Mouse (Mus musculus): ENCODE measurements at regions not wholly inside any gene's neighbourhood (a gene's known extent, or its start where the extent isn't known, plus 50 kb on each side); places are given as distances from the start of the nearest gene placed in this dataset.

DNA sequence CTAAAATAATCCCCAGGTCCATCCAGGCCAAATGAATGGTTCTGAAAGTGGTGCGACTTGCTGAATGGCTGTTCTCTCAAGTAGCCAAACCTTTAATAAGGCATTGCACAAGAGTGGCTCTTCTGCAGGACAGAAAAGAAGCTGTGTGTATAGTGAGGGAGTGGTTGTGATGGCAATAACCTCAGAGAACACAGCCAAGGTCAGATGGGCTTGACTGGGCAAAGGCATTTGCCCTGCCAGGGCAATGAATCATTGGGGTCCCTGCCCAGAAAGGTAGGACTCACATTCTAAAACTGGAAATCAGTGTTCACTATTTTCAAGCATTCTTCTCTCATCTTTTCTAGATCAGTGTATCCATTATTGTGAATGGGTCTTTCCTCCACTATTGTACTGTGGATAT, 295.4 kb upstream of the Usp25 start:
- no peak for DNase-seq

DNA sequence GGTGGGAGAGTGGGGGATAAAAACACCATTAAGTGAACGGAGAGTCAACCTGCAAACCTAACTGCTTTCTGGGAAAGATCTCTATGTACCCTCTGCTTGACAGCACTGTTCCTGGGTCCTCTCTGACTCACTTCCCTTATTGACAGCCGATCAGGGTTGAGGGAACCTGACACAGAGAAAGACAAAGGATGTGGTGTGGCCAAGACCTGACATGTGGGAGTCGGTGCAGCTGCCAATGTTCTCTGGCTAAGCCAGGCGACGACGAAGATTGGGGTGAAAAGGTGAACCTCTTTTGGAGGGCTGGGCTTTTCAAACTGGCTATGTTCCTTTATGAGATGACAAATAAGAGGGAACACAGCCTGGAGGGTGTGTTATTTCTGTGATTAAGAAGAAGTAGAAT, 318.6 kb upstream of the Usp25 start:
- no peak for DNase-seq

DNA sequence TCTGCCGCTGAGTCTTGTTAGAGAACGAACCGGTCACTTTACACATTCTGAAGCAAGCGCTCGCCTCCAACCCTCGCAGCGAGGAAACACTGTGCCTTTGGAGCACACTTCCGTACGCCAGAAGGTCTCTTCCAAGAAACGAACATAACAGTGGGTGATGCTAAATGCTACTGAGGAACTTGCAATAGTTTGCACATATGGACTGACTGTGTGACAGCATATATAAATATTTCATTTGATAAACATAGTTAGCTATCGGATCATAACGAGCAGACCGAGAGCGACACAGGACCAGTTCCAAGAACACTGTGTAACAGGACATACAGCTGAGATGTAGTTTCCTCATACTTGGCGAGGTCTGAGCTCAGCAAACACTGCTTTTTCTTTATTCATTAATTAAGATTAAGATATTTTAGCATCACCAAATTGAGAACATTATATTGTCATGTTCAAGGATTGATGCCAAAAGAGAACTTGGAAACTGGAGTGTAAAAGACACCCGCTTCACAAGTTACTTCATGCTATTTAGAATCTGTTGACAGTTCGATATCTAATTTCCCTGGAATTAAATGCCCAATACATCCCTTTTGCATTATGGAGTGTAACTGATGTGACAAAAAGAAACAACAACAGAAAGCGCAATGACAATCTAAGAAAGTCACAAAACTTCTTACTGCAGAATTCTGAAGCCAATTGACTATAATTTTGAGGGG, 314.3 kb upstream of the Nrip1 start:
- peak; percentile 29 to 37 for DNase-seq

DNA sequence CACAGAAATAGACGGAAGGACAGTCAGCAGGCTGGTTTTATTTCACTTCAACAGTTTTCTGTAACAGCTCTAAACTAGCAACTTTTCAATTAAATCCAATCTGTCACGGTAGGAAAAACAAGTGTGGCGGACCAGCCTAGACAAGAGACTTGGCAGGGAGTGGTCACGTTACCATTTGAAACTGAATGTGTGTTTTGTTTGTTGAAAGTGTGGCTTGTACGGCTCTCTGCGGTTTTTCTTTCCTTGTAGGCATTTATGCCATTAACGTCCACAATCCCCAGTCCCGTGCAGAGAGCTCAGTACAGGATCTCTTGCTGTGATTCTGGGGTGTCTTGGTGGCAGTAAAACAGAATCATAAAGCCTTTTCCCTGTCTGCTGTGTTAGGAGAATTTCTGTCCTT, 311.9 kb upstream of the Nrip1 start:
- no peak for DNase-seq

DNA sequence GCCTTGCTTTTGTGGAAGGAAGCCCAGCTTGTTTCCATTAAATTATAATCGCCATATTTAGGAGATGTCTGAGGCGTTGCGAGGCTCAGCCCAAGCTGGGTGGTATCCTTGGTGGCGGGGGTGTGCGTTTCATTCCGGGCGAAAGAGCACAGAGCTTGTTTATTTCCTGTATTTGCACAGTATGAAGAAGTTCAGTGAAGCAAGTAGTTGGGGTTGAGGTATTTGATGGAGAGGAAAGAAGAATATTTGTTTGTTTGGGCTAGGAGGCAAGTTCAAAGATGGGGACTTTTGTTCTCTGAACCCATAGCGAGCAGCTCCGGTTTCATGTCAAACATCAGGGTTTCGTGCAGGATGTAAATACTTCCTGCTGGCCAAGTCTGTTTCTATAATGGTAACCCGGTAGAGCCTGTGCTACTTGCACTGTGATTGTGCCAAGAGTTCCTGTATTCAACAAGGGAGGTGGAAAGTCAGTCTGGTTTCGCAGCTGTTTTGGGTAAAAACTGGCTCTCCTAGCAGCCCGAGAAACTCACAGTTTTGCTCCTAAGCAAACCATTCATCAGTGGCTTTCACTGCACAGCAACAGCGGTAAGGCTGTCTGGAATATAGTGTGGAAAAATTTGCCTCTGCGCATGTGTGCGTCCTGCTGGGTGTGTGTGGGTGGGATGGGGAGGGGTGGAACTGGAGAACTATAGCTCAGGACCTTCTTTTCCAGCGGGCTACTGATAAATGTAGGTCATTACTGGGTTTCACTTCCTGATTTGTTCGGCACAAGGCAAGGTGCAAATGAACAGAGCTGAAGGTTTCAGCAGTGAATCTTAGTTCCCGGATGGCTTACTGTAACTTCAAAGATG, 306.7 kb upstream of the Nrip1 start:
- peak; percentile 17 to 21 for DNase-seq

DNA sequence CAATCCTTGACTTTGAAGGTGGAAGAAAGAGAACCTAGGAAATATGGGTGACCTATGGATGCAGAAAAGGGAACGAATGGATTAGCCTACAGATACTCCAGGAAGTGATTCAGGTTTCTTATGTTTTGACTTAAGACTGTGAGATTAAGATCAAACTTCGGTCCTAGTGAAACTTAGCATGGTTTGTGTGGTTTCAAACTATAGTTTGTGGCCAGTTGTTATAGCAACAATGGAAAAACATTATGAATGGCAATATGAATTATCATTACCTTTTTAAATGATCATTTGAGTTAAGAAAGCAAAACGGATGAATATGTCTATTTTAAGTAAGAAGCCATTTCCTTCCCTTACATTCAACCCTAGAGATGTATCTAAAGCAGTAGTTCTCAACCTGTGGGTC, 305.3 kb upstream of the Nrip1 start:
- no peak for DNase-seq

DNA sequence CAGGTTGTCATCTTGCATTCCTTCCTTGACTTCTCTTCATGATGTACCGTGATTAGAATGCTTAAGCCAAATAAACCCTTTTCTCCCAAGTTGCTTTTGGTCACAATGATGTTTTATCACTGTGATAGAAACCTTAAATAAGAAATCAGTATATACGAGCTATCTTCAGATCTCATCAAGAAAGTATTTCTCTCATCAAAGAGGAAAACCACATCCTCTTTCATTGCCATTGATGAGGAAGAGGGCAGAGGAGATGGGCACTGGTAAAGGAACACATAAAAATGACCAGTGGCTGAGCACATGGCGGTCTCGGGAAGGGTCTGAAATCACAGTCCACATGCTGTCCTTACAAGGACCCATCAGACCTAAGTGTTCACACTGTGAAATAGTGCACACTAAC, 296.2 kb upstream of the Nrip1 start:
- no peak for DNase-seq

DNA sequence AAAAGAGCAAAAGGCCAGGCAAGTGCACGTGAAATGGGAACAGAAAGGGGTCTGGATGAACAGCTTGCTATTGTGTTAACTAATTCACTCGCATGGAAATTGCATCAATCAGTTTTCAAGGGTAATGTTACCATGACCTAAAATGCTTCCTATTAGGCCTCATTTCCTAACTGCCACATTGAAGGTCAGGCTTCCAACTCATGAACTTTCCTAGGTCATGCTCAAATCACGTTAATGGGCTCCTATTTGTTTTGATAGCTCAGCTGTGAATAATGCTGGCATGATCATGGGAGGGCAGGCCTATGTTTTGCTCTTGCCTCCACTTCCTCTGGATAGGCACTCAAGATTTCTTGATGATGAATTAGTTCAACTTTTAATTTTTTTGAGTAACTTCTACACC, 293.4 kb upstream of the Nrip1 start:
- DNase-seq: no peak

DNA sequence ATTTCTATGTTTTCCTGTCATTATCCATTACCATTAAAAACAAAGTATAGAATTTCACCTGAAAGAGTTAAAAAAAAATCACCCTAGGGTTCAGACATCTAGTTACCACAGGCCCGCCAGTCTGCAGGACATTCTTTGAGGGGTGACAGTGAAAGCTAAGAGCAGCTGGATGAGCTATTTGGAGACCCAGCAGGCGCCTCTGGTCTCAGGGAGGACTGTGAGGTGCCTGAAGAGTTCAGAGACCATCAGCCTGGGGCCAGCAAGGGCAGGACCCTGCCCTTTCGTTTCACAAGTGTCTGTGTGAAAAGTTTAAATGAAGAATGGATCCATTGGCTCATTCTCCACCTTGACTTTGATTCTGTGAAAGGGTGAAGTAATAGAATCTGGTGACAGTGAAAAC, 281.5 kb upstream of the Nrip1 start:
- DNase-seq: no peak

DNA sequence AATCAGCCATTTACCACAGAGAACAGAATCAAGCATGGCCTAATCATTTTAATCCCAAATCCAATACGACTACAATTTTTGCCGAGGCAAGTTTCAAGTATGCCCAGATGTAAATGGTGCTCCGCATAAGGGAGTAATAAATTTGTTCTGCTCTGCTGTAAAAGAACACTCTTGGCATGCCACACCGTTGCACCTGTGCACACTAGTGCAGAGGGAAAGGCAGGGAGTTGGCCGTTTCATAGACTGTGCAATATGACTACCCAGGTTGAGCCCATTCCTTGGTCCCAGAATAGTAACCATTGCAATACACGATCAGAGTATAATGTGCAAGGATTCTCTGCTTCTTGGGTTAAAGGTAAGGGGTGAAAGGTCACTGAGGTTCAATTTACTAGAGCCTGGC, 270.7 kb upstream of the Nrip1 start:
- no peak for DNase-seq

DNA sequence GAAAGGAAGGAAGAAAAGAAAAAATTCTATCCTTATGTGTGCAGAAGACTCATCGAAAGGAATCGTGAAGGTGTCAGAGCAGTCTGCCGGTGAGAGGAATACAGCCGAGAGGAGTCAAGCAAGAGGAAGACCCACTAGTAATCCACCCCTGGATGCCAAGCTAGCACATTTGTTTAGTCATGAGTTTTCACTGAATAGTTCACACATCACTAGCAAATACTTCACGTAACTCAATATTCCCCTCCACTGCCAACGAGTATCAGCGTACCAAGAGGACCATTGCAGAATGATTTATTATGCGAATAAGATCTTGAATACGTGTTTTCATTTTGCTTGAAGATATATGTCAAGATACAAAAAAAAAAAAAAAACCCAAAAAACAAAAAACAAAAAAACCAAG, 270.2 kb upstream of the Nrip1 start:
- no peak for DNase-seq

DNA sequence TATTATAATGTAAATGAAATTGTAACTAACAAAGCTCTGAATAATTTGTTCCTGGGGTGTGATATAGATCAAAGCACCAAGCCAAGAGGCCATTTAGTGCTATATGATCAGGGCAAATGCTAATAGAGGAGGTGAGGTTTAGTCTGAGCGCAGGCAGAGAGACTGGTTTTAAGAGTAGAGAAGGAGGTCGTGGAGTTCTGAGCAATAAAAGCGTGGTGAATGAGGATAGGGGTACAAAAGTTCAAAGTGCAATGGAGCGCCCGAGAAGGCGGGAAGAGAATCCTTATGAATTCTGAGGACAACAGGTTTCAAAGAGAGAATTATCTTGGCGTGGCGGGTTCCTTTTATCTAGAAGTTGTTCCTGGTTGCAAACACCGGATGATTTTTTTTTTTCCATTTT, 261.5 kb upstream of the Nrip1 start:
- DNase-seq: no peak

DNA sequence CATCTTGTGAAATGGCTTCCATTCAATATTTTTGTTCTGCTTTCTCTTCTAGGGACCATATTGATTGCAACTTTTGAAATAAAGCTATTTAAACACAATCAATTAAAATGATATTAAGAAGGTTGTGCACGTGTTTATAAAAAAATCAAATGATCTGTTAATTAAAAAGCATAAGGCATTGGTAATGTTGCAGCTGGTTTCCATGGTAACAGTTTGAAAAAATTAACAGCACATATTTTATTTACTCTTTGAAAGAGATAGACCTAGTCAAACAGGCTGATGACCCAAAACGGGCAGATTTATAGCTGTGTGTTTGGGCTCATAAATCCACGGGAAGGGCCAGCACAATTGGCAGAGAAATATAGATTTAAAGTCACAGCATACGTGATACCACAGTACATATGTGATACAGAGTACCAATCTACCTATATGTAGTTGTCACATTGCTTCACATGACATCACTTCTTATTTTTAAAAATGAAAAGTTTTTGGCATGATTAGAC, 260.6 kb upstream of the Nrip1 start:
- no peak for DNase-seq

DNA sequence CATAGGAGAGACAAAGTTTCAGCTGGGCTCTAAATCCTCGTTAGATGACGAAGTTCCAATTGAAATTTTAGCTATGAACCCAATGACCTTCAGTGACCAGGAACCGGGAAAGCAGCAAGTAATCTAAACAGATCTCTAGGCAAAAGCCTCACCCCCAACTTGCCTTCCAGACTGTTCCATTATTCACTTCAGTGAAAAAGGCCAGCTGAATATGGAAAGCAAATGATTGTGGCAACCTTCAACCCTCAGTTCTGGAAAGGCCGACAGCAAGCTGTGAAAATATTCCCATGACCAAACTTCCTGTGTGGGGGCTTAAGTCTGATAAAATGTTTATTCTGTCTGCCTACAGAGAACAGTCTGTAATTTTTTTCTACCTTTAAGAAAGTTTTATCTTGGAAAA, 252.5 kb upstream of the Nrip1 start:
- no peak for DNase-seq

DNA sequence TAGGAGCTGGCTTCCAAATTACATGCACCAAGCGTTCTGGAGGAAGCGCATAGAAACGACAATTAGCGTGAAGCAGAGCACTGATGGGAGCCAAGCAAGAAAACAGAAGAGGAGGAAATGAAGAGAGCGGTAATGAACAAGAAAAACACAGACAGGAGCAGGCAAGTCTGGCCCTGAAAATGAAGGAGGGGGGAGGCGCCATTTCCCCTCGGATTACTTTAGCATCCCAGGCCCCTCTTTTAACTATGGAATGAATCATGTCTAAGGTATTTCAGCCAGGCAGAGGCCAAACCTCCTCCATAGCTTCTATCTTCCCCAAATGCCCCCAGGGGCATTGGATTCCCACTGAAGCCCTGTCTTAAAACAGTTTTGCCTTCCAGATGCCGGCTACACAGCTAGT, 248.1 kb upstream of the Nrip1 start:
- DNase-seq: no peak

DNA sequence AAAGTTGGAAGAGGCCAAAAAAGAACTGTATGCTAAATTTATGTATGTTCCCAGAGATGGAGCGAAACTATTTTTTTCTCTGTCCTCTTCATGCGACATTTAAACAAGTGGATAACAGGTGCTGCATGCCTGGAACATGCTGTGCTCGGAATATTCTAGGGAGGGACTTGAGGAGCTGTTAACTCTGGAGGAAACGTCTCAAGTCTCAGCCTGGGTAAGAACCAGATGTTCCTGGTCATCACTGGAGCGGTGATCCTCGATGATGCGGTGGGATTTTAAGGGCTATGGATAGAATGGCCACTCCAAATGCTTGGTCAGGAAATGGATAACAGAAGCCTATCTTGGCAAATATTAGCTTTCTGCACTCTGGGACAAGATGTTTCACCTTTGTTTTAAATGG, 244.7 kb upstream of the Nrip1 start:
- no peak for DNase-seq

DNA sequence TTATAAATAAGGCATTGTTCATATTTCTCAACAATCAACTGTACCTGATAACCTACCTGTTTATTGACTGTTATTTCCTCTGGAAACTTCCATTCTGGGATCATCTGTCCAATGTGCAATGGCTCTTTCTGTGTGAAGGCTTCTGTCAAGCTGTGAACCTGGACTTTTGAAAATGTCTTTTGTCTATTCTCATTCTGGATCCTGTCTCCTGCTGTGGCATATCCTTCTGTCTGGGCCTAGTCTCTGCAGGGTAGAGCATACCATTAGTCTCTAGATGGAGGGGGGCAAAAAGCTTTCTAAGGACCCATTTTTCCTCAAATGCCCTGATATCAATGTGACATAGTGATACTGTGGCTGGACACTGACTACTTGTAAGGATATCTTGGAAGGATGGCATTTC, 237.4 kb upstream of the Nrip1 start:
- no peak for DNase-seq

DNA sequence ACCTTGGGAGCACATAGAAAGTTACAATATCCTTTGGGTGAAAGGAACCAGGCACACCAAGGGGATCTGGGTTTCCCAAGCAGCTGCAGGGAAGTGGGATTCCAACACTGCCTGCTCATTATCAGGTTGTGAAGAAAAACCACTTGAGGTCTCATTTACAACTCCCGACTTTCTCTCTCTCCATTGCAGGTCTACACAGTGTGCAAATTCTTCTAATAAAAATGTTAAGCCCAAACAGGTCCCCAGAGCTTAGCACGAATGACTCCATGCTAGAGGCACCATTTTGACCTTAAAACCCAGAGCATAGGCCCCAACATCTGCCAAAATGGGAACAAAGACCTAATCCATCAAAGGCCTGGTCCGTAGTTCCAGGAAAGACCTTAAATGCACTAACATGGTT, 231.3 kb upstream of the Nrip1 start:
- no peak for DNase-seq

DNA sequence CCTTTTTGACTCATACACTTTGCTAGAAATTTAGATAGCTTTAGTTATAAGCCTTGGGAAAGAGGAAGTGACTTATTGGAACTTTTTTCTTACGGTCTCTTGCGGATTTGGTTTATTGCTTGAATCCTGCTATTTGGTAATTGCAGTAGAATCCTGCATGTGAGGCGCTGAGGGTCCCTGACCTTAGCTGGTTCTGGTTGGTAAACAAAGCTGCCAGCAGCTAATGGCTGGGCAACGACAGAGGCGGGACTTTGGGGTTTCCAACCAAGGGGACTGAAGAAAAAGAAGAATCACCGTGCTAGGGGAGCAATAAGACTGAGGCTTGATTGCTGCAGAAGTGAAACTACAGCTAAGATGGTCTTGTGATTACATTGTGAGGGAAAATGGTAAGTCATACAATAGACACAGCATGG, 230.2 kb upstream of the Nrip1 start:
- no peak for DNase-seq

DNA sequence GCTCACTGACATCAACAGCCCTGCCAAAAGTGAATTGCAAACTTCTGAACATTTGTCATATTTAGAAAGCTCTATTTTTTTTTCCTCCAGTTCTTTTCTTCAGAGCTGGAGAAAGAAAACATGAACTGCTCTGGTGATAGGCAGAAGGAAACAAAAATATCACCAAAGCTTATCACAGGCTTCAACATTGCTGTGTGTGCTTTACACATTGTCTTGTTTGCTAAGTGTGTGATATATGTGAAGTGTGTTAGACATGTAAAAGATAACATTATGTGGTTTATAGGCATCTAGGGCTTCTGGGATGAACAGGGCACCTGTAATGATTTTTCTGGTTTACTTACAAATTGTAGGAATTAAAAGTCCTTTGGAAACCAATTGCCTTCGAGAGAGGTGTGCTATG, 229.8 kb upstream of the Nrip1 start:
- DNase-seq: no peak

DNA sequence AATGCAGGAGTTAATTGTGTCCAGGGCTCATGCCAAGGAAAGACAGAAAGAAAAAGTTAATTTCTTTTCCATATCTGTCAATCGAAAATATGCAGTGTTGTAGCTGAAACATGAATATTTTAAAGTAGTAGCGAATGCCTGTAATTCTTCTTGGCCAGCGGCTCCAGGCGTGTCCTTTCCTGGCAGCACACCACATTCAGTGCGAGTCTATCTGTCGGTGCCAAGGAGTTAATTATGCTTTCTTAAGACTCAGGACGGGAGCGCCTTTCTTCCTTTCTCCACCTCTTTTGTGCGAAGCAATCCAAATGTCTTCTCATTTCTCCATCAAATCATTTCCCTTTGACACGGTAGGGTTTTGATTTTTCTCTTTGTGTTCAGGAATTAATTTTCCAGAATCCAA, 226.5 kb upstream of the Nrip1 start:
- no peak for DNase-seq

DNA sequence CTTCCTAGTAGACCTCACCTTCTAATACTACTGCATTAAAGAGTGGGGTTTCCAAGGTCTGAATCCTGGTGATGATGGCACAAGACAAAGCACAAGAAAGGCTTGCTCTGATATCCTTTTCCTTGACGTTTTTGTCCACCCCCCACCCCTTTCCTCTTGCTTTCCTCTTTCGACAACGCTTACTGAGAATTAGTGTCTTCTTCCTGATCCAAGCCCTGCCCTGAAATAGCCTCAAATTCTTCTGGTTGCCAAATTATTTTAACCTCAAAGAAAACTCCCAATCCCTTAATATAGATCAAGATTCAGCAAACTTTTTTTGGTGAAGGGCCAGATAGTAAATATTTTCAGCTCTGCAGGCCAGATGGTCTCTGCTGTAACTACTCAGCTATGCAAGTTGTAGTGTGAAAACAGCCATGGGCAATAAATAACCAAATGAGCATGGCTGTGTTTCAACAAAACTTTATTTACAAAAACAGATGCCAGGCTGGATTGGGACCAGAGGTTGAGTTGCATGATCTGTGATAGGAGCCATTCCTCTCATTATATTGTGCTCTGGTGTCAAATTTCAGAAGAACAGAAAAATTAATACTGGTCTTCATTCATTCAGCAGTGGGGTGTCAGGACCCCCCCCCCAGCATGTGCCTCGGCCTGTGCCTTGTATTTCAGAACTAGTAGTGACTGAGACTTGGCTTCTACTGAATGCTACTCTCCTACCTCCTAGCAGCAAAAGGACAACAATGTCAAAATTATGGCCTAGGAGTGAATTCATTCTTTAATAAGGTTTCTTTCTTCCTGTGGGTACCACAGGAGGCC, 218.5 kb upstream of the Nrip1 start:
- no peak for DNase-seq

DNA sequence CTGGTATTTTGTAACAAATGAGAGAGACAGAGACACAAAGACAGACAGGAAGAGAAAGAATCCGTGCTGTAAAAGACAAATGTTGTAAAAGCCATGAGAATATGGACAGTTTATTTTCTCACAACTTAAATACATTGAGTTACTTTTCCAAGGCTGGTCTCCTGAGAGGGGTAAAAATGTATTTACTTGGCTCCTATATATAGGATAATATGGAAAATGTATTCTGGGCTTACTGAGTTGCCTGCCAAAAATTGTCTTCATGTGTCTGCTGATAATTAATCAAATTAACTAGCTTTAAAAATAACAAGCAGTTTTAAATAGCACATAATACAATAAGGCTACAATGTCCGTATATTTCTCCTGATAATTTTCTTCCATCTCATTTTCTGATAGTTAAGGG, 216.2 kb upstream of the Nrip1 start:
- no peak for DNase-seq
